Mouse (Mus musculus) liver, postnatal 0 days (tissue): ENCODE measurements around the gene Gm37240.

Experiments used
- CTCF ChIP-seq: sonication (generic); IDR thresholded peaks from 2 replicates; pipeline ENCODE4 v1.5.1; 2016; ENCODE audit warnings: antibody characterized with exemption, low read depth
- EP300 ChIP-seq: IDR thresholded peaks from 2 replicates; pipeline ENCODE4 v1.6.1; 2016; ENCODE audit warnings: antibody characterized with exemption, low read depth, mild to moderate bottlenecking

DNA sequence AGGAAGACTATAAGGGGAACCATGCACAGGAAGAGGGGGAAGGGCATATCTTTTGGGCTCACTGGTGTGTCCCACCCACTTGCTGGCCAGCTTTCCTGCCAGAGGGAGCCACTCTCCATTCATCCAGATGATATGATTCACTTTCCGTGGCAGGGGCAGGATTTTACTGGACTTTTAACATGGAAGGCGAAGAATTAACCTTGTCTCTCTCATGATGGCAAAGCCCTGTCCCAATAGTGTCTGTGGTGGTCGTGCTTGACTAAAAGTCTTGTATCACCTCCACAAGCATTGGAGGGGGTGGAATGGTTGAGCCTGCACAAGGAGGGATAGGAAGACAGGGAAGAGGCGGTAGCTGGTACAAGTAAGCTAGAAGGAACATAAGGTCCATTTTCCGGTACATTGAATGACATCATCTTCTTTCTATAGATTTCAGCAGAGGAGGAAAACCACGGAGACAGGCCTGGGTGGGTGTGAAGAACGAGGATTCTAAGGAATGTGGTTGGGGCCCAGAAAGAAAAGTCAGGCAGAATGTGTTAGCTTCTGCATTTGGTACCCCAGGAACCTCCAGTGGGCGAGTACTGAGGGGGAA, 576.8 kb downstream of the Gm37240 start:
- TF ChIP-seq CTCF (no peak), EP300 (no peak)
